Mouse (Mus musculus): ENCODE results near the gene Bcl2l15.
"Not testable (repeated sequence)": the region's sequence is repeated elsewhere in the genome, so short reads cannot be mapped to it uniquely, and the experiment has no call there.

Bcl2l15 gene

DNA sequence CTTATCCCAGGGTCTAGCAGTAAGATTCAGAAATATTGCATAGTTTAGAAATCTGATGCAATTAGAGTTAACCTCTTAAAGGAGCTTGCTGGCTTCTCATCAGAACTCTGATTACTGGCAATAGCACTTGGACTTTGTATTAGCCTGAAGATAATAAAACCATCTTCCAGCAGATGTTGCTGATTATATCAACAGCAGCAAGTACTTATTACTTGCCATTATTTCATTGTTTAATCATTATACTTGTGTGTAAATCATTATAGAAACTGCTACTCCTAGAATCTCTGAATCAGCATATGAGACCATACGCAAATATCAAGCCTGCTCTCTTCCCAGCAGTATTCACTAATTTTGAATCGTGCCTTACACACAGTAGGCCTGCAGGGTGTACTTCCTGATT is 1.6 kb downstream of the Bcl2l15 start:
- no peak for DNase-seq

- no peak for DNase-seq
These were observed 3.0 kb downstream of the Bcl2l15 start for GRCm38 (mm10) chr3:103835272-103835950.

- no peak for DNase-seq
These were observed 3.5 kb downstream of the Bcl2l15 start for GRCm38 (mm10) chr3:103835951-103836310.

DNA sequence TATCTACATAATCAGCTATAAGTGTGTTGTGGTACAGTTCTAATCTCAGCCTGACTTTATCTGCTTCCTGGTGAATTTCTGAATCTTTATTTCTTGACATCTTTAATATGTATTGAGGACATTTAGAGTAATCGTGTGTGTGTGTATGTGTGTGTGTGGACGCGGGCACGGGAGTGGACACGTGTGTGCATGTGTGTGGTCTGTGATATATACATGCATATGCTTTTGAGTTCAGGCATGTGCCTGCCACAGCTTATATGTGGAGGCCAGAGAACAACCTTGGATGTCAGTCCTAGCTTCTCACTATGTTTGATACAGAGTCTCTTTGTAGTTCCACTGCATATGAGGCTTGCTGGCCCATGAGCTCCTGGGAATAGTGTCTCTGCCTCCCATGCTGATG is 4.1 kb downstream of the Bcl2l15 start:
- no peak for DNase-seq

- no peak for DNase-seq
These were observed 7.3 kb downstream of the Bcl2l15 start for GRCm38 (mm10) chr3:103839711-103840110.

DNA sequence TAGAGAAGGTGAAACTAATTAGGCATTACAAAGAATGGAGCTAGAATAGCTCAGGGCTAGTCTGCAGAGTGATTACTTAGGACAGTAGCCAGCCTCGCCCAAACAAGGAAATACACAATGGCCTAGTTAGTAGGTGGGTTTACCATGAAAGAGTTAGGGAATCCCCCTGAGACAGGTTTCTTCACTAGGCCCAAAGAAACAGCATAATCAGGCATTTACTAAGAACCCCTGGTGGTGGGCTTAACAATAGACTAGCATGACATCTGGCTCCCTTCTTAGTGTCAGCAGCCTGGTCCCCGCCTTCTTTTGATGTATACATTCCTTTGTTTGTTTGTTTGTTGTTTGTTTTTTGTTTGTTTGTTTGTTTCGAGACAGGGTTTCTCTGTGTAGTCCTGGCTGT is 7.8 kb downstream of the Bcl2l15 start:
- DNase-seq, result not testable (repeated sequence)

DNA sequence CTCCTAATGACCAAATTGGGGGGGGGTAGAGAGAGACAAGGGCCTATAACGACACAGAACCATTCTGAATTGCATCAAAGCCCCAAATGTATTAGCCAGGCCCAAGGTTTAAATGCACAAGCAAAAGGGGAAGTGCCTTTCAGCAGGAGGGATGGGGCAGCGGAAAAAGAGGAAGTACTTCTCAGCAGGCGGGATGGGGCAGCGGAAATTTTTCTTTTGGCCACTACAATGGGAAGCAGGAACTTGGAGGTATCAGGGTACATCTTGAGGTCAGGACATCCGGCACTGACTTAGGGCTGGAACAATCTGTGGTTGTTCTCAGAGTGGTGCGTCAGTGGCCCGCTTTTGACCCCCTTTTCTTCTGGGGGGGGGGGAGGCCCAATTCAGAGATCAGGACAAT is 8.5 kb downstream of the Bcl2l15 start:
- DNase-seq, result not testable (repeated sequence)

GRCm38 (mm10) chr3:103850644-103851363 is 18.4 kb downstream of the Bcl2l15 start:
- DNase-seq, result no peak

DNA sequence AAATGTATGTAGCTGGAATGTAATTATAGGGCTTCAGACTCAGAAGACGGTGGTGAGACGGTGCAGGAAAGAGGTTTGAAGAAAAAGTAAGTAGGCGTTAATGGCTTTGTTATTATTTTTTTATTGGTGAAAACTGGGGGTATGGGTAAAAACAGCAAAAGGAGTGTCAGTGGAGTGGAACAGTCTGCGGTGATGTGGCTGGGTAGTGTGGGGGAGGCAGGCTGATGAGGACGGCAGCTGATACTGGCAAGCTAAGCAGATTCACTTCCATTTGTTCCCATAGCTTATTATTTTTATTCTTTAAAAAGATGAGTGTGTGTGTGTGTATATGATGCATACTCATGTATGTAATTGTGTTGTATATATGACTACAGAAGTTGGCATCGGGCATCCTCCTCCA is 19.1 kb downstream of the Bcl2l15 start:
- DNase-seq, result no peak

DNA sequence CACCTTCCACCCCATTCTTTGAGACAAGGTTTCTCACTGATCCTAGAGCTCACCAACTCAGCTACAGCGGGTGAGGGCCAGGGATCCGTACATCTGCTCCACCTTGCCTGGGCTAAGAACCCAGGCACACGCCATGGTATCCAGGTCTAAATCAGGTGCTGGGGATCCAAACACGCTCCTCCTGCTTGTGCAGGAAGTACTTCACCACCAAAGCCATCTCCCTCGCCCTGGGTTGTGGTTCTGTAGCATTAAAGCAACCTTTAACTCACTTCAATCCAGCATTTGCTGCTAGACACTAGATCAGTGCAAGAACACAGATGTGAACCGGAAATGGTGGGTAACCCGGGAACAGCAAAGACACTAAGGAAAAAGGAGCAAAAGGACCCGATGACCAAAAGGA is 19.5 kb downstream of the Bcl2l15 start:
- DNase-seq, result no peak

DNA sequence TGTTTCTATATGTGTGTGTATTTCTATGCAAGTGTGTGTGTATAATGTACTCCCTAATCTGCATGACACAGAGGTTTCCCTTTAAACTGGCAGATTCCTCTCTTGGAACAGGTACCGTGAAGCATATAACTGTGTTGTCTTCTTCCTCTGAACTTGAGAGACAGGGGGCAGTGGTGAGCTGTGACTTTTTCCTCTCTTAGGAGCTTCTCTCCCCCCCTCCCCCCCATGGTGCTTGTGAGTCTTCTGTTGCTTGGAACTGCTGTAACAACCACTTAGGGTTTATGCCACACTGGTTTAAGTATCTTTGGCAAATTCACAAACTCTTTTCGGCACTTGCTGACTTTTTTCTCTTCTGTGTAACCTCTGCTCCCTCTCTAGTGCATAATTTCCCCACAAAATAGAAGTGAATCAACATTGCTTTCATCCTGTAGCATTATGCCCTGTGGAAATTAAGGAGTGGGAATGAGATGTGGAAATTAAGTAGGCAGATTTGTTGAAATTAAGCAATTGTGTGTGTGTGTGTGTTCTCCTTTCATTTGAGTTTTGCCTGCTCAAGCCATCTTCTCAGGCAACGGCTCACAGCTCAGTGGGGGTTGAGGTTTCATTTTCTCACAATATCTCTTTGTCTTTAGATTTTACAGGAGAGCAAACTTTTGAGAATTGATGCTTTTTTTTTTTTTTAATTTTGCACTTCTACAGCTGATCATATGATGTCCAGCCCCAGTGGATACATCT is 20.3 kb downstream of the Bcl2l15 start:
- DNase-seq, result peak; percentile 79

GRCm38 (mm10) chr3:103853804-103854203 is 21.4 kb downstream of the Bcl2l15 start:
- no peak for DNase-seq

GRCm38 (mm10) chr3:103857036-103857805 is 24.8 kb downstream of the Bcl2l15 start:
- no peak for DNase-seq

DNA sequence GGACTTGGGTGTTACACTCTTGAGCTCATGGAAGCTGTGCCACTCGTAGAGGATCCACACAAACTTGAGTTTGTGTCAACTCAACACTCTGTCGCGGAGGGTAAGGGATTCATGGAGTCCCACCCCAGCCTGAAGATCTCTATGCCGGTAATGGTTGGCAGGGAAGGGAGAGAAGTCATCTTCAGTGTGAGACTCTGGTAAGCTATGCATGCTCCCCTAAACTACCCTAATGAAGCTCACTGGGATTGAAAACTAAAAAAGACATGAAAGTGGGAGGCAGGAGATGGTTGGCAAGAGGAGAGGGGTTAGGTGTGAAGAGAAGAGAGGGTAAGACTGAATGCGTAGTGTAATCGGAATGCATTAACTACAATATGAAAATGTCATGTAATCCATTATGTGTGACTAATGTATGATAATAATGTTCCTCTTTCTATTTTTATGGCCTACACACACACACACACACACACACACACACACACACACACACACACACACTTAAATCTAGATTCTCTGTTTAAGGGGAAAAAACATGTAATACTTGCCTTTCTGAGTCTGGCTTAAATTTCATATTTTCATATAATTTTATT is 25.7 kb downstream of the Bcl2l15 start:
- DNase-seq, result no peak

DNA sequence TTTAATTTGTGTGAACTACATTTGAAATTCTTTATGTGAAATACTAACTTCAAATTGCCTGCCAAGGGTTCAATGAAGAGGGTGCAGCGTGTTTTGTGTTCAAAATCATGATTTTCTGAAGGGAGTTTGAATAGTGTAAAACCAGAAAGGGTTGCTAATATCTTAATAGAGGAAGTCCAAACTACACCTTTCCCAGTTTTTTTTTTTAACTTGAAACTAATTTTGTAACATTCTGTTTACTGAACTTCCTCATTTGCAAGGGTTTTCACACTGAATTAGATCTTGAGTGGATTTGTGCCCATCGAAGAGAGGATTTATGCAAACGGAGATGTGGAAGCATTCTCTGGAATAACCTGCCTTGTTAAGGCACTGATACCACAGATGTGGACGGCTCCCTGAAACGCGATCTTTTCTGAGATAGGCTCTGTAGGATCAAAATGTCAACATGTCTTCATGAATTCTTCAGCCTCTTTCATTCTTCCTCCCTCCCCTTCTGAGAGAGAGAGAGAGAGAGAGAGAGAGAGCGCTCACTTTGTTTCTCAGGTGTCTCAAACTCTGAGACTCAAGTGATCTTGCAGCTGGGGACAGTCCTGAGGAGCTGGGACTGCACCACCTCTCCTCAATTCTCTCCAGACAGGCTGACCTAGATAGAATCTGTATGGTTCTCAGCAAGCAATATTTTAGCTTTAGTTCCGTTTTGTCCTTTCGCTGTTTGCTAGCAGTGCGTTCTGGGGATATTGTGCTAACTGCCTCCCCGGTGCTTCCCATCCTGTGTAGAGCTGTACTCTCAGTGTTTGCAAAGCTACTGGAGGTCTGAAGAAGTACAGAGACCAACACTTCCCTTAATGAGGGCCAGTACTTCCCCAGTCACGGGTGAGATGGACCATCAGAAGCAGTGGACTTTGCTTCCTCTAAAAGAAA is 26.7 kb downstream of the Bcl2l15 start, which contains the start of gene Ptpn22:
Gene Ptpn22 (plus strand): TSS at position 915 of the 921 bp plus-strand sequence.
- peak; percentile 10 for DNase-seq

- DNase-seq, result peak; percentile 42
These were observed 27.5 kb downstream of the Bcl2l15 start for GRCm38 (mm10) chr3:103859851-103860391.

GRCm38 (mm10) chr3:103862721-103863220 is 30.4 kb downstream of the Bcl2l15 start:
- DNase-seq, result no peak

- no peak for DNase-seq
These were observed 31.8 kb downstream of the Bcl2l15 start for GRCm38 (mm10) chr3:103864200-103864599.

DNA sequence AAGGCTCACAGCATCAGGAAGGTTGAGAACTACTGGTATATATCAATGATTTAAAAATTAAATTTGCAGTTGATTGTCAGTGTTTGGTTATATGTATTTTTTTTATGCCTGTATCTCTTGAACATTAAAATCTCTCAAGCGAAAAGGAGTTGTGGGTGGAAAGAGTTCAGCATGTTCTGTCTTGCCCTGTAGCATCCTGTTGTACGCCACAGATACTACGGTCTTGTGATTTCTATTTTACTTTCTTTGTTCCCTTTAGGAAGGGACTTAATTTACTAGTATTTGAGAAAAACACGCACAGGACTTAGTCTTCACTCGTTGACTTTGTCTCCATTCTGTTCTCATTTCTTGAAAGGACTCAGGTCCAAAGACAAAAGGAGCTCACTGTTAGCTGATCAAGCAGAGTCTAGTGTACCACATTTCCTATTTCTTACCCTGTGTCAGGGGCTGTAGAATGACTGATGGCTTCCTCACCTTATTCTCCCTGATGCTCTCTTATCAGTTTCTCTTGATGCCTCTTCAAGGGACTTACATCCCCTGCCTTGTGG is 35.1 kb downstream of the Bcl2l15 start:
- DNase-seq, result no peak

DNA sequence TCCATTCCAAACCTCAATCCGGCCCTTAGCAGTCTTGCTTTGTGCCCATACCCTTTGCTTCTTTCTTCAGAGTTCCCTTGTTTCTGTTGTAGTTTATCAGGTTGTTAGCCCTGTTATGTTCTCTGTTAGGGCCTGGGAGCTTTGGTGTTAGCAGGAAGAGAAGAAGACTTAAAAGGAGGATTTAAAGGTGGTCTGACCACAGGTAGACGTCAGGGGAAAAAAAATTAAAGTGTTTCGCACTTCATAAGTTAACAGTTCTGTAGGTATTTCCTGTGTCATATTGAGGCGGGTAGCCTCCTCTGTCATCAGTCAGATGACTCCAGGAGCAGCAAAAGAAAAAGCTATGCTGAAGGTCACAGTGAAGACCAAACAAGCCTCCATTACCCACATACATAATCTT is 35.6 kb downstream of the Bcl2l15 start:
- no peak for DNase-seq

- DNase-seq, result no peak
These were observed 40.3 kb downstream of the Bcl2l15 start for GRCm38 (mm10) chr3:103872663-103873098.
